Mouse (Mus musculus): ENCODE measurements around the gene Col9a2. TPM values are rescaled to one million over a fixed set of nuclear protein-coding genes. Genes with fewer than 3 reads are reported as not detected.
"Not testable (repeated sequence)": the region's sequence is repeated elsewhere in the genome, so short reads cannot be mapped to it uniquely, and the experiment has no call there.

Col9a2 gene
- polyA plus RNA-seq, 1 experiment from 2014 or later, result 27.8 TPM

GRCm38 (mm10) chr4:121052454-121053323 is 13.5 kb downstream of the Col9a2 start:
- peak overlapping the region; percentile 36 for H3K9ac ChIP-seq
- peak; percentile 75 for ATAC-seq (ENCODE audit: low FRiP score, low read depth)
- peaks cover 10% of the 10 kb centered on the region for H3K4me1 ChIP-seq (replicated peaks)
- peak overlapping the region; percentile 54 for H3K4me2 ChIP-seq
- H3K27me3 ChIP-seq, result no peaks in the 10 kb centered on the region
- no peak overlapping the region for H3K27ac ChIP-seq (replicated peaks)
- 10% methylated on average over 35 of the region's 35 CpGs for WGBS
- no peaks in the 10 kb centered on the region for H3K9me3 ChIP-seq
- H3K36me3 ChIP-seq, result no peaks in the 10 kb centered on the region
- H3K4me3 ChIP-seq, result peak overlapping the region; percentile 38

- no peaks in the 10 kb centered on the region for H3K9me3 ChIP-seq
- no peak overlapping the region for H3K4me2 ChIP-seq
- 47% methylated on average over 3 of the region's 3 CpGs for WGBS
- H3K36me3 ChIP-seq, result peaks cover 11% of the 10 kb centered on the region; the same call in 1 of the 2 replicates
- H3K4me1 ChIP-seq (replicated peaks), result peaks cover 10% of the 10 kb centered on the region
- H3K9ac ChIP-seq, result no peak overlapping the region
- no peaks in the 10 kb centered on the region for H3K27me3 ChIP-seq
- H3K4me3 ChIP-seq, result no peak overlapping the region
- no peak for ATAC-seq (ENCODE audit: low FRiP score, low read depth)
- no peak overlapping the region for H3K27ac ChIP-seq (replicated peaks)
Observed at GRCm38 (mm10) chr4:121056342-121056741, 17.2 kb downstream of the Col9a2 start.

GRCm38 (mm10) chr4:121057032-121057431 is 17.8 kb downstream of the Col9a2 start:
- Histone ChIP-seq H3K4me1 (replicated peaks) (peaks cover 9% of the 10 kb centered on the region), H3K4me3 (no peak overlapping the region), H3K9me3 (no peaks in the 10 kb centered on the region), H3K36me3 (peaks cover 13% of the 10 kb centered on the region), H3K27me3 (no peaks in the 10 kb centered on the region), H3K4me2 (no peak overlapping the region), H3K9ac (no peak overlapping the region), H3K27ac (replicated peaks) (no peak overlapping the region)
- 76% methylated on average over 2 of the region's 2 CpGs for WGBS
- ATAC-seq (ENCODE audit: low FRiP score, low read depth), result no peak

- not testable (repeated sequence) for H3K4me2 ChIP-seq; H3K27me3 ChIP-seq; ATAC-seq (ENCODE audit: low FRiP score, low read depth); H3K4me3 ChIP-seq; H3K9ac ChIP-seq; H3K9me3 ChIP-seq; H3K27ac ChIP-seq (replicated peaks); H3K4me1 ChIP-seq (replicated peaks)
- 91% methylated on average over 10 of the region's 10 CpGs for WGBS
- peaks cover 15% of the 10 kb centered on the region for H3K36me3 ChIP-seq
Observed at GRCm38 (mm10) chr4:121059218-121059617, 20.0 kb downstream of the Col9a2 start.

GRCm38 (mm10) chr4:121065336-121065735 is 26.2 kb downstream of the Col9a2 start:
- H3K4me2 ChIP-seq, result no peak overlapping the region
- no peaks in the 10 kb centered on the region for H3K4me1 ChIP-seq (replicated peaks)
- H3K36me3 ChIP-seq, result peaks cover 48% of the 10 kb centered on the region
- H3K4me3 ChIP-seq, result no peak overlapping the region
- H3K27me3 ChIP-seq, result no peaks in the 10 kb centered on the region
- no peaks in the 10 kb centered on the region for H3K9me3 ChIP-seq
- H3K27ac ChIP-seq (replicated peaks), result no peak overlapping the region
- WGBS, result 90% methylated on average over 2 of the region's 2 CpGs
- ATAC-seq (ENCODE audit: low FRiP score, low read depth), result no peak
- no peak overlapping the region for H3K9ac ChIP-seq

GRCm38 (mm10) chr4:121074250-121074649 is 35.1 kb downstream of the Col9a2 start:
- H3K4me3 ChIP-seq, result no peak overlapping the region
- H3K9me3 ChIP-seq, result no peaks in the 10 kb centered on the region
- no peak overlapping the region for H3K27ac ChIP-seq (replicated peaks)
- H3K9ac ChIP-seq, result no peak overlapping the region
- 77% methylated on average over 4 of the region's 4 CpGs for WGBS
- H3K4me2 ChIP-seq, result no peak overlapping the region
- no peak for ATAC-seq (ENCODE audit: low FRiP score, low read depth)
- H3K4me1 ChIP-seq (replicated peaks), result no peaks in the 10 kb centered on the region
- H3K36me3 ChIP-seq, result peaks cover 46% of the 10 kb centered on the region
- no peaks in the 10 kb centered on the region for H3K27me3 ChIP-seq

GRCm38 (mm10) chr4:121077915-121078646 is 38.9 kb downstream of the Col9a2 start:
- H3K9ac ChIP-seq, result no peak overlapping the region
- H3K9me3 ChIP-seq, result no peaks in the 10 kb centered on the region
- peaks cover 64% of the 10 kb centered on the region for H3K36me3 ChIP-seq
- WGBS, result 46% methylated on average over 3 of the region's 3 CpGs
- no peak overlapping the region for H3K4me3 ChIP-seq
- no peak overlapping the region for H3K27ac ChIP-seq (replicated peaks)
- no peak for ATAC-seq (ENCODE audit: low FRiP score, low read depth)
- no peaks in the 10 kb centered on the region for H3K27me3 ChIP-seq
- no peaks in the 10 kb centered on the region for H3K4me1 ChIP-seq (replicated peaks)
- no peak overlapping the region for H3K4me2 ChIP-seq

- Histone ChIP-seq H3K4me1 (replicated peaks) (no peaks in the 10 kb centered on the region), H3K27me3 (no peaks in the 10 kb centered on the region), H3K4me3 (no peak overlapping the region), H3K4me2 (no peak overlapping the region), H3K9ac (no peak overlapping the region), H3K27ac (replicated peaks) (no peak overlapping the region), H3K36me3 (peaks cover 68% of the 10 kb centered on the region), H3K9me3 (no peaks in the 10 kb centered on the region)
- no peak for ATAC-seq (ENCODE audit: low FRiP score, low read depth)
- 49% methylated on average over 1 of the region's 1 CpGs for WGBS
Observed at GRCm38 (mm10) chr4:121080395-121080794, 41.2 kb downstream of the Col9a2 start.

GRCm38 (mm10) chr4:121084506-121084905 is 45.3 kb downstream of the Col9a2 start:
- Histone ChIP-seq H3K36me3 (peaks cover 70% of the 10 kb centered on the region), H3K9me3 (no peaks in the 10 kb centered on the region), H3K4me1 (replicated peaks) (no peaks in the 10 kb centered on the region), H3K4me3 (no peak overlapping the region), H3K9ac (no peak overlapping the region), H3K27ac (replicated peaks) (no peak overlapping the region), H3K27me3 (no peaks in the 10 kb centered on the region), H3K4me2 (no peak overlapping the region)
- no peak for ATAC-seq (ENCODE audit: low FRiP score, low read depth)

GRCm38 (mm10) chr4:121088696-121089095 is 49.5 kb downstream of the Col9a2 start:
- no peak overlapping the region for H3K4me3 ChIP-seq
- H3K4me1 ChIP-seq (replicated peaks), result no peaks in the 10 kb centered on the region
- H3K9ac ChIP-seq, result no peak overlapping the region
- 96% methylated on average over 2 of the region's 2 CpGs for WGBS
- ATAC-seq (ENCODE audit: low FRiP score, low read depth), result no peak
- H3K36me3 ChIP-seq, result peaks cover 49% of the 10 kb centered on the region
- no peak overlapping the region for H3K4me2 ChIP-seq
- no peak overlapping the region for H3K27ac ChIP-seq (replicated peaks)
- H3K27me3 ChIP-seq, result no peaks in the 10 kb centered on the region
- H3K9me3 ChIP-seq, result no peaks in the 10 kb centered on the region

GRCm38 (mm10) chr4:121090211-121090610 is 51.0 kb downstream of the Col9a2 start:
- peaks cover 49% of the 10 kb centered on the region for H3K36me3 ChIP-seq
- no peak overlapping the region for H3K4me2 ChIP-seq
- no peak for ATAC-seq (ENCODE audit: low FRiP score, low read depth)
- H3K9ac ChIP-seq, result no peak overlapping the region
- no peaks in the 10 kb centered on the region for H3K9me3 ChIP-seq
- no peaks in the 10 kb centered on the region for H3K4me1 ChIP-seq (replicated peaks)
- no peak overlapping the region for H3K27ac ChIP-seq (replicated peaks)
- no peaks in the 10 kb centered on the region for H3K27me3 ChIP-seq
- 94% methylated on average over 4 of the region's 4 CpGs for WGBS
- no peak overlapping the region for H3K4me3 ChIP-seq

GRCm38 (mm10) chr4:121097650-121098378 is 58.6 kb downstream of the Col9a2 start, which contains the start of gene Zmpste24:
Zmpste24 (minus strand) TSS chr4:121098241.
- H3K4me2 ChIP-seq, result peak within 1 kb of the TSS; percentile 75
- peak within 1 kb of the TSS; percentile 71 for H3K27ac ChIP-seq (replicated peaks)
- peak within 1 kb of the TSS; percentile 69 for H3K9ac ChIP-seq
- ATAC-seq (ENCODE audit: low FRiP score, low read depth), result peak; percentile 95
- peaks cover 20% of the 10 kb centered on the region for H3K36me3 ChIP-seq
- no peaks in the 10 kb centered on the region for H3K27me3 ChIP-seq
- H3K4me1 ChIP-seq (replicated peaks), result peaks cover 14% of the 10 kb centered on the region
- peak within 1 kb of the TSS; percentile 76 for H3K4me3 ChIP-seq
- H3K9me3 ChIP-seq, result no peaks in the 10 kb centered on the region
- WGBS, result under 1% methylated on average over 39 of the region's 39 CpGs

All from hindbrain, embryonic 15.5 days (tissue).